Mouse (Mus musculus) Patski (cell line): ENCODE results near the gene Slc16a11. TPM values are rescaled to one million over a fixed set of nuclear protein-coding genes. Genes with fewer than 3 reads are reported as not detected.

Experiments
- ATAC-seq: fragments of 100-300 bp; one replicate; pipeline ENCODE4 v1.8.0; 2021
- CTCF ChIA-PET: fragments of 350-600 bp; sonication (Branson Sonifier 250); formaldehyde crosslinking; loops from one replicate; lab custom pipeline; 2022; ENCODE audit warnings: inconsistent platforms; lab: Charles Lee
- POLR2A ChIA-PET: fragments of 350-600 bp; sonication (Branson Sonifier 250); formaldehyde crosslinking; loops from one replicate; lab custom pipeline; 2022; ENCODE audit warnings: antibody characterized with exemption, inconsistent platforms; lab: Charles Lee
- DNase-seq: peaks from one replicate; pipeline ENCODE4 v3.0.0-alpha.2; 2011; ENCODE audit warnings: low read depth, low spot score
- H3K27me3 ChIP-seq: fragments of 371-371 bp; one replicate; pipeline ENCODE4 v1.5.1; 2021
- CTCF ChIP-seq: fragments of 100-300 bp; IDR thresholded peaks from one replicate; pipeline ENCODE4 v1.5.1; 2021
- in situ Hi-C: fragments of 300-500 bp; cut with MboI; formaldehyde crosslinking; loops from 3 replicates; pipeline ENCODE4 v1.11.1; 2018; ENCODE audit warnings: low pct_unique_long_range_greater_than_20kb, mixed read lengths
- polyA plus RNA-seq: library from polyadenylated mRNA; unstranded; gene quantifications from one replicate; pipeline ENCODE4 v1.2.3, GENCODE M21; 2021

Slc16a11 gene
- polyA plus RNA-seq, 1 experiment from 2014 or later: 1.9 TPM

- no peak for TF ChIP-seq CTCF
- DNase-seq (no peak), ATAC-seq (no peak)
- in situ Hi-C loops: no loop called here
- peaks cover 25% of the 10 kb centered on the region for H3K27me3 ChIP-seq
- ChIA-PET POLR2A (no interaction called here), CTCF (no interaction called here)
These were observed 30.0 kb downstream of the Slc16a11 start for GRCm38 (mm10) chr11:70242591-70242990.

- peak; percentile 88 for TF ChIP-seq CTCF
- no peak for ATAC-seq
- peaks cover 58% of the 10 kb centered on the region for H3K27me3 ChIP-seq
- no peak for DNase-seq
- in situ Hi-C loops: no loop called here
- ChIA-PET POLR2A (interaction anchor here (0.9 kb wide), 1 partner anchor 8 kb away, joined by 4 read pairs; no protein-coding TSS in a partner anchor), CTCF (interaction anchor here (0.7 to 1.0 kb wide), 4 partner anchors 8 to 45 kb away, joined by 3 to 5 read pairs (median 4); partner anchors contain the start of gene Alox12)
These were observed 34.7 kb downstream of the Slc16a11 start for GRCm38 (mm10) chr11:70247136-70247845.

- no peak for TF ChIP-seq CTCF
- POLR2A ChIA-PET: interaction anchor here (1.1 to 2.0 kb wide), 2 partner anchors 11 to 40 kb away, joined by 3 to 8 read pairs; partner anchors contain the start of genes Gm21988 and Rnasek
- DNase-seq (no peak), ATAC-seq (no peak)
- CTCF ChIA-PET: no interaction called here
- in situ Hi-C loops: loop anchor here (5.0 kb wide), 1 partner anchor 42 kb away; no protein-coding TSS in a partner anchor
- H3K27me3 ChIP-seq: peaks cover 71% of the 10 kb centered on the region
These were observed 37.6 kb downstream of the Slc16a11 start for GRCm38 (mm10) chr11:70250150-70250549.

- DNase-seq (no peak), ATAC-seq (no peak)
- POLR2A ChIA-PET: no interaction called here
- in situ Hi-C loops: loop anchor here (5.0 kb wide), 1 partner anchor 40 kb away; no protein-coding TSS in a partner anchor
- peaks cover 68% of the 10 kb centered on the region for H3K27me3 ChIP-seq
- TF ChIP-seq CTCF: no peak
- CTCF ChIA-PET: interaction anchor here (1.1 to 1.3 kb wide), 3 partner anchors 10 to 79 kb away, joined by 3 to 4 read pairs (median 3); no protein-coding TSS in a partner anchor
These were observed 39.3 kb downstream of the Slc16a11 start for GRCm38 (mm10) chr11:70251853-70252252.

- POLR2A ChIA-PET: no interaction called here
- DNase-seq: no peak
- H3K27me3 ChIP-seq: peaks cover 58% of the 10 kb centered on the region
- no peak for ATAC-seq
- in situ Hi-C loops: loop anchor here (5.0 kb wide), 1 partner anchor 38 kb away; no protein-coding TSS in a partner anchor
- CTCF ChIA-PET: no interaction called here
- TF ChIP-seq CTCF: no peak
These were observed 41.8 kb downstream of the Slc16a11 start for GRCm38 (mm10) chr11:70254337-70254736.

GRCm38 (mm10) chr11:70254931-70255531 lies 42.5 kb downstream of the Slc16a11 start, which contains the start of gene Alox12:
TSS of gene Alox12 (minus strand) at chr11:70255353.
- in situ Hi-C loops: loop anchor here (5.0 kb wide), 1 partner anchor 37 kb away; no protein-coding TSS in a partner anchor
- no peak for DNase-seq
- no peak for TF ChIP-seq CTCF
- ChIA-PET CTCF (interaction anchor here (1.2 kb wide), 1 partner anchor 8 kb away, joined by 3 read pairs; no protein-coding TSS in a partner anchor), POLR2A (no interaction called here)
- no peak for ATAC-seq
- H3K27me3 ChIP-seq: peaks cover 53% of the 10 kb centered on the region

GRCm38 (mm10) chr11:70259035-70259434 lies 46.5 kb downstream of the Slc16a11 start:
- ChIA-PET CTCF (no interaction called here), POLR2A (no interaction called here)
- ATAC-seq (no peak), DNase-seq (no peak)
- H3K27me3 ChIP-seq: peaks cover 36% of the 10 kb centered on the region
- in situ Hi-C loops: no loop called here
- no peak for TF ChIP-seq CTCF

- POLR2A ChIA-PET: no interaction called here
- ATAC-seq: no peak
- in situ Hi-C loops: no loop called here
These were observed 52.7 kb downstream of the Slc16a11 start for GRCm38 (mm10) chr11:70265252-70265651.

GRCm38 (mm10) chr11:70265819-70266218 lies 53.3 kb downstream of the Slc16a11 start:
- in situ Hi-C loops: no loop called here
- no peak for ATAC-seq
- ChIA-PET CTCF (no interaction called here), POLR2A (no interaction called here)
- H3K27me3 ChIP-seq: peaks cover 38% of the 10 kb centered on the region
- no peak for DNase-seq
- TF ChIP-seq CTCF: no peak

More at GRCm38 (mm10) chr11:70265252-70265651, 52.7 kb downstream of the Slc16a11 start:
- no peak for DNase-seq
- peaks cover 38% of the 10 kb centered on the region for H3K27me3 ChIP-seq
- no peak for TF ChIP-seq CTCF
- CTCF ChIA-PET: no interaction called here

Other genes with a start within 250 kb of the Slc16a11 start
- not detected for gene Cldn7, start 248.0 kb upstream of the Slc16a11 start, polyA plus RNA-seq
- gene Ctdnep1, start 231.6 kb upstream of the Slc16a11 start, polyA plus RNA-seq: 174 TPM
- gene Elp5, start 230.2 kb upstream of the Slc16a11 start, polyA plus RNA-seq: 76.4 TPM
- 528 TPM for gene Gabarap, start 221.6 kb upstream of the Slc16a11 start, polyA plus RNA-seq
- 76.1 TPM for gene Phf23, start 217.0 kb upstream of the Slc16a11 start, polyA plus RNA-seq
- gene Dvl2, start 212.2 kb upstream of the Slc16a11 start, polyA plus RNA-seq: 41.6 TPM
- 234 TPM for gene Acadvl, start 197.3 kb upstream of the Slc16a11 start, polyA plus RNA-seq
- 48.1 TPM for gene Dlg4, start 195.8 kb upstream of the Slc16a11 start, polyA plus RNA-seq
- not detected for gene Asgr1, start 158.7 kb upstream of the Slc16a11 start, polyA plus RNA-seq
- gene Asgr2, start 120.1 kb upstream of the Slc16a11 start, polyA plus RNA-seq: not detected
- gene Mgl2, start 82.4 kb upstream of the Slc16a11 start, polyA plus RNA-seq: not detected
- not detected for gene Clec10a, start 56.6 kb upstream of the Slc16a11 start, polyA plus RNA-seq
- gene Slc16a13, start 8.3 kb downstream of the Slc16a11 start, polyA plus RNA-seq: 12.2 TPM
- not detected for gene Bcl6b, start 17.0 kb downstream of the Slc16a11 start, polyA plus RNA-seq
- gene 0610010K14Rik, start 25.2 kb downstream of the Slc16a11 start, polyA plus RNA-seq: 50.1 TPM
- 4.3 TPM for gene Gm21988, start 27.1 kb downstream of the Slc16a11 start, polyA plus RNA-seq
- 145 TPM for gene Rnasek, start 27.1 kb downstream of the Slc16a11 start, polyA plus RNA-seq
- 0.03 TPM for gene Alox12, start 42.6 kb downstream of the Slc16a11 start, polyA plus RNA-seq
- not detected for gene Alox12e, start 109.9 kb downstream of the Slc16a11 start, polyA plus RNA-seq
- gene Alox15, start 139.3 kb downstream of the Slc16a11 start, polyA plus RNA-seq: not detected
- gene Pelp1, start 197.3 kb downstream of the Slc16a11 start, polyA plus RNA-seq: 31.0 TPM
- gene Arrb2, start 219.9 kb downstream of the Slc16a11 start, polyA plus RNA-seq: 22.5 TPM
- 41.3 TPM for gene Med11, start 239.2 kb downstream of the Slc16a11 start, polyA plus RNA-seq
- gene Zmynd15, start 246.7 kb downstream of the Slc16a11 start, polyA plus RNA-seq: 3.5 TPM
- 32.7 TPM for gene Cxcl16, start 247.2 kb downstream of the Slc16a11 start, polyA plus RNA-seq